Mouse (Mus musculus) kidney, postnatal 0 days (tissue): ENCODE results near the gene Eef2k. TPM values are rescaled to one million over a fixed set of nuclear protein-coding genes. Genes with fewer than 3 reads are reported as not detected.

Source experiments
- ATAC-seq: fragments of 200-750 bp; cut with Nextera tagmentation; replicated peaks from 2 replicates; pipeline ENCODE4 v1.8.0; 2017; ENCODE audit warnings: low read depth, moderate number of reproducible peaks, moderate TSS enrichment, moderate library complexity; ENCODE audit not compliant: low FRiP score
- DNase-seq: peaks from one replicate; pipeline ENCODE4 v3.0.0-alpha.2; 2016; ENCODE audit warnings: low spot score
- H3K27ac ChIP-seq: fragments of 300-500 bp; sonication (generic); 2 replicates; pipeline ENCODE4 v1.5.1; 2014; ENCODE audit warnings: mild to moderate bottlenecking
- H3K27me3 ChIP-seq: fragments of 300-500 bp; sonication (generic); 2 replicates; pipeline ENCODE4 v1.6.1; 2014; ENCODE audit warnings: low read length, mixed read lengths; ENCODE audit not compliant: insufficient read depth
- H3K36me3 ChIP-seq: fragments of 300-500 bp; sonication (generic); 2 replicates; pipeline ENCODE4 v1.6.1; 2014; ENCODE audit warnings: low read length, mixed read lengths; ENCODE audit not compliant: insufficient read depth
- H3K4me1 ChIP-seq: fragments of 300-500 bp; sonication (generic); replicated peaks from 2 replicates; pipeline ENCODE4 v1.6.1; 2014; ENCODE audit warnings: antibody characterized with exemption, low read length, mixed read lengths; ENCODE audit not compliant: insufficient read depth
- H3K4me2 ChIP-seq: fragments of 300-500 bp; sonication (generic); 2 replicates; pipeline ENCODE4 v1.6.1; 2014; ENCODE audit warnings: mild to moderate bottlenecking, low read length, moderate library complexity, mixed read lengths
- H3K4me3 ChIP-seq: fragments of 300-500 bp; sonication (generic); replicated peaks from 2 replicates; pipeline ENCODE4 v1.5.1; 2014; ENCODE audit warnings: low read depth, low read length
- H3K9ac ChIP-seq: fragments of 300-500 bp; sonication (generic); 2 replicates; pipeline ENCODE4 v1.6.1; 2014; ENCODE audit warnings: low read depth, low read length
- H3K9me3 ChIP-seq: fragments of 300-500 bp; sonication (generic); replicated peaks from 2 replicates; pipeline ENCODE4 v1.6.1; 2016; ENCODE audit warnings: low read length, inconsistent platforms, mixed read lengths
- CTCF ChIP-seq: IDR thresholded peaks from 2 replicates; pipeline ENCODE4 v1.5.1; 2016; ENCODE audit warnings: antibody characterized with exemption, low read depth, mild to moderate bottlenecking, moderate library complexity
- WGBS: fragments of 180-500 bp; shearing (Covaris S2); extraction: QIAGEN DNeasy Blood & Tissue Kit; methylation state at CpG from one replicate; pipeline ENCODE4 v1.1.7; 2014; 5-methylcytosine and 5-hydroxymethylcytosine counted together
- polyA plus RNA-seq: library from polyadenylated mRNA; unstranded; fragments of >200 nt; fragmentation: Nextera tagmentation; extraction: Ambion mirVana; gene quantifications from 2 replicates; pipeline ENCODE4 v1.2.1, GENCODE M21; 2015

The Eef2k gene
- polyA plus RNA-seq, 1 experiment from 2014 or later, result 13.8 TPM

DNA sequence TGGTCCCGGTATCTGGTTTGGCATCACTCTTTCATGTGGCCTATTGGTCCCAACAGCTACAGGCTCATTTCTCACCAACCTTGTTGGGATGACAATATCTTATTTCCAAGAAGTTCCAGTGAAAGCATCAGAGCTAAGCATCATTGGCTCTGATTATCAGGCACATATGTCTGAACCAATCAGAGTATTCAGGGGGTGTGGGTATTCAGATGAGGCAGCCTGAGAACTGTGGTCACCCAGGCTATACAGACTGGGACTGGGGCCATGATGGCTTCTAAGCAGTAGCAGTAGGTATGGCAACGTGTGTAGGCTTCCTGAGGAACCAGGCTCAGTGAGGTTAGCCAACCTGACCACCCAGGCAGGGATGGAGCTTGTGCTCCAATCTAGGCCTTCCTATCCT, 38.8 kb downstream of the Eef2k start:
- TF ChIP-seq CTCF, result no peak
- no peak overlapping the region for H3K27ac ChIP-seq
- no peaks in the 10 kb centered on the region for H3K9me3 ChIP-seq
- H3K4me2 ChIP-seq, result no peak overlapping the region
- H3K4me3 ChIP-seq, result no peak overlapping the region
- H3K36me3 ChIP-seq, result peaks cover 12% of the 10 kb centered on the region
- WGBS, result 71% methylated on average over 2 of the region's 2 CpGs
- DNase-seq, result no peak
- no peaks in the 10 kb centered on the region for H3K27me3 ChIP-seq
- no peaks in the 10 kb centered on the region for H3K4me1 ChIP-seq
- no peak overlapping the region for H3K9ac ChIP-seq
- ATAC-seq, result no peak

DNA sequence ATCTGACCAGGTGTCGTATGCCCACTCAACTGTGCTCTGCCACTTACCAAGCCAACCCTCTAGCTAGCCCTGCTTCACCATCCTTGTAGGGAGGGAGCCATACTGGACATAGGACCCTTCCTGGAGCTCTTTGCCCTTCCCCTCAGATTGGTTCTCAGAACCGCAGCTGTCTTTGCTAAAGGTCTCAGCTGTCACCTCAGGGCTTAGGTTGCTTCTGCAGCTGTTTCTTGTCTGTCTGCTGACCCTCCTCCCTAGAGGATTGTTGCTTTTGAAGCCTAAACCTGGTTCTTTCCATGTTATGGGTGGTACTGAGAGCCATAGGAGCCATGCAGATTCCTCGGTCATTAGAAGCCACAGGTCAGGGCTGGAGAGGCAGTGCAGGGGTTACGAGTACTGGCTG, 40.0 kb downstream of the Eef2k start:
- H3K4me1 ChIP-seq, result no peaks in the 10 kb centered on the region
- DNase-seq, result peak; percentile 59
- no peaks in the 10 kb centered on the region for H3K27me3 ChIP-seq
- no peak overlapping the region for H3K27ac ChIP-seq
- WGBS, result 49% methylated on average over 4 of the region's 4 CpGs
- no peak overlapping the region for H3K4me3 ChIP-seq
- no peak overlapping the region for H3K9ac ChIP-seq
- ATAC-seq, result no peak
- TF ChIP-seq CTCF, result no peak
- no peak overlapping the region for H3K4me2 ChIP-seq
- H3K9me3 ChIP-seq, result no peaks in the 10 kb centered on the region
- peaks cover 19% of the 10 kb centered on the region for H3K36me3 ChIP-seq

DNA sequence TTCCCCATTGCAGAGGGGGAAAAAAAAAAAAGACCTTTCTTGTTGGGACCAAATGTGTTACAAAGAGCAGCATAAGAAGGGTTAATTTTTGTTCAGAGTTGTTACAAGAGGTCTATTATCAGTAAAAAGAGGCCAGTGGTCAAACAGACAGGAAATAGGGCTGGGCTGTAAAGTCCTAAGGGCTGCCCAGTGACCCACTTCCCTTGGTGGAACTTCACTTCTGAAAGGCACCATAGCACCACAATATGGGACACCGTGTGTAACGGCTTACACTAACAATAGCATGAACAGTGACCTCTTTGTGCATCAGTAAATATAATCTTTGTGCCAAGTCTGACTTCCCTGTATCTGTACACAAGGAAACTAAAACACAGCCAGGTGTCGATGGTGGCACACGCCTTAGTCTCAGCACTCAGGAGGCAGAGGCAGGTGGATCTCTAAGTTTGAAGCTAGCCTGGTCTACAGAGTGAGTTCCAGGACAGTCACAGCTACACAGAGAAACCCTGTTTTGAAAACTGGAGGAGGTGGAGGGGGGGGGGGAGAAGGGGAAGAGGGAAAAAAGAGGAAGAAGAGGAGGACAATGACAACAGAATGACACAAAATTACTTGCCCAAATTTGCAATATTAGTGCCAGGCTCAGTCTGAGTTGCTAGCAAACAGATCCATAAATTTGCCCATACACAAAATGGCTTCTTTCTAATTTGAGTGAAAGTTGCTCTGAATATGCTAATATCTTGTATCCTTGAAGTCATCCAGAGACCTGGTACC, 41.1 kb downstream of the Eef2k start:
- Histone ChIP-seq H3K27ac (no peak overlapping the region), H3K4me1 (no peaks in the 10 kb centered on the region), H3K9me3 (no peaks in the 10 kb centered on the region), H3K9ac (no peak overlapping the region), H3K27me3 (no peaks in the 10 kb centered on the region), H3K36me3 (peaks cover 19% of the 10 kb centered on the region), H3K4me3 (no peak overlapping the region), H3K4me2 (no peak overlapping the region)
- 80% methylated on average over 4 of the region's 4 CpGs for WGBS
- TF ChIP-seq CTCF, result no peak
- ATAC-seq (no peak), DNase-seq (no peak)

DNA sequence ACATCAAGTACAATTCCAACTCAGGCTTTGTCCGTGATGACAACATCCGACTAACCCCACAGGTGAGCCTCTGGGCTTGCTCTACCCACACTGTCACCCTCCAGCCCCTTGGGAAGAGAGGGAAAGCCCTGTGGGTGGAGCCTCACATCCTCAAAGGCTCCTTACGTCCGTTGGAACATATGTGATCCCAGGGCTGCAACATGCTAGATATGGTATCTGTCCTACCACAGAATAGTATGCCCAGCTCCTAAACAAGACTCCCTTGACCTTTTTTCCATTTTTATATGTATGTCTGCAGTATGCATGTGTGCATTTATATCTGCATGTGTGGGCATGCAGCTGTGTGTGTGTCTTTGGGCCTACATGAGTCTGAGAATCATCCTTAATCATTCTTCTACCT, 42.1 kb downstream of the Eef2k start:
- no peaks in the 10 kb centered on the region for H3K4me1 ChIP-seq
- 96% methylated on average over 4 of the region's 4 CpGs for WGBS
- no peak overlapping the region for H3K4me3 ChIP-seq
- H3K9ac ChIP-seq, result no peak overlapping the region
- TF ChIP-seq CTCF, result no peak
- ATAC-seq (no peak), DNase-seq (no peak)
- no peak overlapping the region for H3K4me2 ChIP-seq
- H3K36me3 ChIP-seq, result peaks cover 19% of the 10 kb centered on the region
- no peaks in the 10 kb centered on the region for H3K27me3 ChIP-seq
- H3K27ac ChIP-seq, result no peak overlapping the region
- no peaks in the 10 kb centered on the region for H3K9me3 ChIP-seq

DNA sequence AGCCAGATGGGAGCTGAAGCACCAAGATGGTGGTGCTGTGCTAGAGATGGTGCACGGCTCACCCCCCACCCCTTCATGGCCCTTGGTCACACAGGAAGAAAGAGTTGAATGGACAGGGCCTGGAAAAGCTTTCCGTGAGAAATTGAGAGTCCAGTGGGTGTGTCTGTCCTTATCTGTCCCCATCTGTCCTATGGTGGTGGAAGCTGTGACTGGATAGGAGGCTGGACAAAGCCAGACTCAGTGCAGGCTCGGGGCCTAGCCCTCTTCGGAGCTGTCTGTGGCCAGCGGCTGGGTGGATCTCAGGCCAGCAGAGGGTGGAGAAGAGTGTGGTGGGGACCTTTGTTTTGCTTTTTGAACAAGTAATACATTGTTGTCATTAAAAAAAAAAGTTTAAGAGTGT, 50.5 kb downstream of the Eef2k start:
- no peak for ATAC-seq
- H3K27me3 ChIP-seq, result no peaks in the 10 kb centered on the region
- 80% methylated on average over 5 of the region's 5 CpGs for WGBS
- H3K9me3 ChIP-seq, result no peaks in the 10 kb centered on the region
- DNase-seq, result no peak
- H3K36me3 ChIP-seq, result peaks cover 4% of the 10 kb centered on the region; the same call in 1 of the 2 replicates
- TF ChIP-seq CTCF, result no peak
- no peak overlapping the region for H3K4me3 ChIP-seq
- H3K9ac ChIP-seq, result no peak overlapping the region
- no peak overlapping the region for H3K4me2 ChIP-seq
- H3K4me1 ChIP-seq, result no peaks in the 10 kb centered on the region
- H3K27ac ChIP-seq, result no peak overlapping the region

DNA sequence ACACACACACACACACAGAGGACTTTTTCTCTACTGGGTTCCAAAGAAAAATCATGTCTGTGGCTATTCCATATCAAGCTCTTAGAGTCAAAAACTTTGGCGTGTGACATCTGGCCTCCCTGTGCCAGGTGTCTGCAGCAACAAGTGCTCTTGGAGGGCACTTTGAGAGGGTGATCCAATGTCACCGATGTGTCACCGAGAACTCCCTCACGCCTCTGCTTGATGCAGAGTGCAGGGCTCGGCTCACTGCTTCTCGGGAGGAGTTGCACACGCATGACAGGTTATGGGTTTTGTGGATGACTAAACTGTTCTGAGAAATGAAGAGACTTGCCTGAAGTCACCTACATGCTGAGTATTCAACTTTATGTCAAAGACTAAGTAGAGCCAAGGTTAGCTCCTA, 54.4 kb downstream of the Eef2k start:
- H3K4me2 ChIP-seq, result no peak overlapping the region
- no peaks in the 10 kb centered on the region for H3K9me3 ChIP-seq
- H3K27me3 ChIP-seq, result no peaks in the 10 kb centered on the region
- no peaks in the 10 kb centered on the region for H3K4me1 ChIP-seq
- no peak overlapping the region for H3K9ac ChIP-seq
- ATAC-seq (0 out of 2 replicates have a peak, but pooled peaks have one; percentile 43), DNase-seq (peak; percentile 24)
- peaks cover 5% of the 10 kb centered on the region; the same call in 1 of the 2 replicates for H3K36me3 ChIP-seq
- TF ChIP-seq CTCF, result no peak
- H3K27ac ChIP-seq, result no peak overlapping the region
- no peak overlapping the region for H3K4me3 ChIP-seq
- WGBS, result 42% methylated on average over 7 of the region's 7 CpGs
